Mouse (Mus musculus): ENCODE data around the gene Tagln2.
A peak's percentile ranks its signal among the peaks of the same experiment; 100 is the strongest.

Tagln2 gene

GRCm38 (mm10) chr1:172503111-172503997 is 3.5 kb downstream of the Tagln2 start:
- no peak for DNase-seq (ENCODE audit: low read depth, low spot score)

DNA sequence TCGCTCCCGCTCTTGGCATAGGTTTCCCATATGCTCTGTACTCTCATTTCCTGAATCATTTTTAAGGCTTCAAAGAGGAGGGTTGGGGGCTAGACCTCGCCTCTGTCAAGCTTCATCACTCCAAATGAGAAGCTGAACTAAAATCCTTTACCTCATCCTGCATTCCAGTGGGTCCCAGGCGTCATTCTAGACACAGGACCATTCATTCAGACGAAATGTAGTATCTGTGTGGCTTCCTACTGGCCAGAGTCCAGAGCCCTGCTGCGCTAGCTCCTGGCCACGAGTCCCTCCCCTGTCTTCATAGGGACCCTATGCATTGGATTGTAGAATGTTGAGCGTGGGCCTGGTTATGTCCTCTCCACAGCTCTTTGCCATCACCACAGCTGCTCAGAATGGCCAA is 4.9 kb downstream of the Tagln2 start:
- no peak for DNase-seq (ENCODE audit: low read depth, low spot score)

DNA sequence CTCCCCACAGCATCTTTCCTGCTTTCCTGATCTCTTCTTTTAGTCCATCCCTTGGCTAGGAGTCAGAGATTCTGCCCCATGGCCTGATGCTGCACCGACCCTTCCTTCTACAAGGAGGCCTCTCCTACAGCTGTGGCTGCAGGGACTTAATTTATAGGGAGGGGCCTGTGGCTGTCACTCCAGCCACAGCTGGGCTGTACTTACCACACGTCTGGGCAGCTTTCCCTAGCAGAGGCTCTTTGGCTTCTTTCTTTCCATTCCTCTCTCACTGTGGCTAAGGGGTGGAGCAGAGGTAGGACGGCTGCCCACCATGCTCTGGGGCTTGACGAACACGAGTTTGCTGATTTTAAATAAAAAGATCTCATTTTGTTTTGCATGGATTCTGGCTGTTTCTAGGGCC is 7.2 kb downstream of the Tagln2 start:
- DNase-seq (ENCODE audit: low read depth, low spot score), result no peak

DNA sequence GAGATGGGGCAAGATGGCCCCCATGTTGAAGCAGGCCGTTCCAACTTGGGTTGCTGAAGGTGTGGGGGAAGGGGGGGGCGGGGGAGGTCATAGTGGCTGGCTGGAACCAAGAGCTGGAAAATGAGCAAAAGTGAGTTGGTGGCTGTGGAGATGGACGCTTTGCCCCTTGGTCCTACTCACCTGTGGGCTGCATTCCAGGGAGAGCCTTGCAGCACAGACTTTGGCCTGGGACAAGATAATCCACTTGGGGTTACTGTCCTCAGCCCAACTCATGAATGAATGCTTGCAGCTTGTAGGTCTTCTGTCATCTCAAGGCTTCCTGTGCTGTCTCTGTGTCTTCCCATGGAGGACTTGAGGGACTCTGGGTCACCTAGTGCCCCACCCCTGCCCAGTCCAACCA is 7.9 kb downstream of the Tagln2 start:
- no peak for DNase-seq (ENCODE audit: low read depth, low spot score)

GRCm38 (mm10) chr1:172508172-172508571 is 8.3 kb downstream of the Tagln2 start:
- DNase-seq (ENCODE audit: low read depth, low spot score), result no peak

GRCm38 (mm10) chr1:172509235-172509634 is 9.4 kb downstream of the Tagln2 start:
- no peak for DNase-seq (ENCODE audit: low read depth, low spot score)

DNA sequence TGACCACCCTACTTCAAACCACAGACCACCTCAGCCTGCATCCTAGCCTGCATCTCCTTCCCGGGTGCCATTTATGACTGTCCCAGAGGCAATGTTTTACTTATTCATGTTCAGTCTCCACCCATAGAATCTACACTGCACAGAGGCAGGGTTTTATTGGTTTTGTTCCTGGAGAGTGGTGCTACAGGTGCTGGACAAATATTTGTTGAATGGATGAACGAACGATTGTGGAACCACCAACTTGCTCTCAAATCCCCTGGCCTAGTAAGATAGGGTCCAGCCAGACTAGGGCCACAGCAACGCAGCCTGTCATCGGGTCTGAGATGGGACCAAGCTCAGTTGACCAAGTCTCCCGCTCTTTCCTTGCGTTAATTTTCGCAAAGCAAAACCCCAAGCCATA is 10.1 kb downstream of the Tagln2 start:
- DNase-seq (ENCODE audit: low read depth, low spot score), result no peak

- DNase-seq (ENCODE audit: low read depth, low spot score), result no peak
Observed at GRCm38 (mm10) chr1:172510421-172510972, 10.7 kb downstream of the Tagln2 start.

DNA sequence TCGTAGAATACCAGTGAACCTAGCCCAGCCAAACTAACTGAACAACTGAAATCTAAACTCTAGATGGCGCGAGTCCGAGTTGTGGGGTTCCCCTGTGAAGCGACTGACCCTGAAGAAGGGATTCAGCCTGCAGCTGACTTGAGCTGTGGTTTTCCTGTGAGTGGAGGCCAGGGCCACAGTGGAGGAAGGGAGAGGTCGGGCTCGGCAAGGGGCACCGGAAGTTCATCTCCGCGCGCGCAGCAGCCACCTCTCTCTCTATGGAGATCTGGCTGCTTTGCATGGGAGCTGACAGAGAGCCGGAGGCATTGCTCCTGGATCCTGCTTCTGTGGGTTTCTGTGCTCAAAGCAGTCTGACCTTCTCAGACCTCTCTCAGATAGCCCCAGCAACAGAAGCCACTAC is 13.1 kb downstream of the Tagln2 start:
- no peak for DNase-seq (ENCODE audit: low read depth, low spot score)

DNA sequence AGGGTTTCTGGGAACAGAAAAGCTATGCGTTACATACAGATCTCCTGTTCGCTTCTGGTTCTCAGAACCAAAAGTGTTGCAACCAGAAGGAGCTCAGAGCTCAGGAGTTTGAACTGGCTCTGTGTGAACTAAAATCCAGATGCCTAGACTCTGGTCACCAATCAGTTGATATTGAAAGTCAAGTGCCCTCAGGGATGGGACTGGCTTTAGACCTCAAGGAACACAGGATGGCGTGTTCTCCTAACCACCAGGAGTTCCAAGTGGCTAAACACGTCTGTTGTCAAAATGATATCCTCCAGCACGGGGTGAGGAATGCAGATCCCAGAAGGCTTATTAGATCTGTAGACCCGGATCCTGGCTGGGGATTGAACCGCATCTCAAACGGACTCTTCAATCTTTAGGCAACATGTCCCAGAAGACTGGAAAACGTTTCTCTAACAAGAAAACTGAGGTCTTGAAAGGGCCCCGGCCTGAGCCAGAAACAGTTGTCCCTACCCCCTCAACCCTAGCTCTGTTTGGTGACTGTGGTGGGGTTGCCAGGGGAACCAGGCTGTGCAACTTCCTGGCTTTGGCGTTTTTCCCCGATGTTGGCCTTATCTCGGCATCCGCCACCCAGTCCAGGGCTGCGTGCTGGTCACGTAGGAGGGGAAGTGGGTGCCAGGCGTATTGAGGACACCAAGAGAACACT is 13.8 kb downstream of the Tagln2 start:
- no peak for DNase-seq (ENCODE audit: low read depth, low spot score)

DNA sequence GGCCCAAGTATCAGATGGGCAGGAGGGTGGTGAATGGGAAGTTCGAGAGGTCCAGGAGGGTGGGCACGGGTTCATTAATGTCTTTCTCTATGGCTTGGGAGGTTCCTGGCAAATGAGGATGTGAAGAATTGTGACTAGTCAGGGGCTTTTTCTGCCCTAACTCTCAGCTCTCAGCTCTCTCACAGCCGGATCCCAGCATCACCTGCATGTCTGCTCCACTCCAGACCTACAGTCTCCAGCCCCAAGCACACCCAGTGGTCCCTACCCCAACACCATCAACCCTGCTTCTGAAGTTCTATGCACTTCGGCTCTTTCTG is 14.3 kb downstream of the Tagln2 start:
- DNase-seq (ENCODE audit: low read depth, low spot score), result no peak

DNA sequence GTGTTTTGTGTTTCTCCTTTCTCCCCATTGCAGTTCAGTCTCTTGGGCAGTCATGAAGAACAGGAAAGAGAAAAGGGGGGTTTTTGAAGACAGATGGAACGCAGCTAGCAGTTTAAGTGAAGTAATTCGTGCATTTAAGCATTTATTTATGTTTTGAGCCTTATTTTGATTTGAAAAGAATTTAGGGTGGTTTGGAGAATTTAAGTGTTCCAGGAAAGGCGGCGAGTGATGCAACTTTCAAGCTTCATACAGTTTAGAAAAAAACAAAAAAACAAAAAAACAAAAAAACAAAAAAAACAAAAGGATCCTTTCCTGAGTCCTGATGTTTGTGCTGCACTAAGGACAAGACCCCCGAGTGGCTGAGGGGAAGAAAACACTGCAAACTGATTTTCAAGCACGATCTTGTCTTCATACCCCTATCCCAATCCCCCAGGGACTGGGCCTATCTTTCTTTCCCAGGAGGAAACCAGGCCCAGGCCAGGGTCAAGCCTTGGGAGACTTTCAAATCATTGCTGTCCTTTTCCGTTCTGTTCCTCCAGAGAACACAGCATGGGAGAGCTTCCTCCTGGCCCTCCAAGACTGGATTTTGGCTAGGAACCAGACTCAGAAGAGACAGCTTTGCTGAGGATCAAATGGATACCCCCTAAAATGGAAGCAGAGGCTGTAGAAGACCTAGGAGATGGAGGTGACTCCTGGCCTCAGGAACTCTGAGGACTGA is 14.9 kb downstream of the Tagln2 start:
- DNase-seq (ENCODE audit: low read depth, low spot score), result no peak

GRCm38 (mm10) chr1:172515396-172515795 is 15.5 kb downstream of the Tagln2 start:
- no peak for DNase-seq (ENCODE audit: low read depth, low spot score)

- no peak for DNase-seq (ENCODE audit: low read depth, low spot score)
Observed at GRCm38 (mm10) chr1:172518013-172518412, 18.2 kb downstream of the Tagln2 start.

DNA sequence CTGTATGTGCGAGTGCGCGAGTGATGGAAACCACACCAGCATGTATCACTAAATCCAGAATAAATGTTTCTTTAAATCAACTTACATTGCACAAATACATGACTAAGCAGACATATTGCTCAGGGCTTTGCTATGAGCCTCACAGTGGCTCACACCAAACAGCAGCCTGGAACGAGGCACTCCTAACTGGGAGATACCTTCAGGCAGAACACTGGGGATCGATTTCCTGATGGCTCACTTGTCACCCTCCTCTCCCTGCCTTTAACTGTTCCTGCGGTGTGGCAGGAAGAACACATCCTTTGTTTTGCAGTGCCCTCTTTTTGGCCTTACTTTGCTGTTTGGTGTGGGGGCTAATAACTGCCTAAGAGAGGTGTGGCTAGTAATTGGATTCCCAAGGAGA is 19.8 kb downstream of the Tagln2 start:
- no peak for DNase-seq (ENCODE audit: low read depth, low spot score)

DNA sequence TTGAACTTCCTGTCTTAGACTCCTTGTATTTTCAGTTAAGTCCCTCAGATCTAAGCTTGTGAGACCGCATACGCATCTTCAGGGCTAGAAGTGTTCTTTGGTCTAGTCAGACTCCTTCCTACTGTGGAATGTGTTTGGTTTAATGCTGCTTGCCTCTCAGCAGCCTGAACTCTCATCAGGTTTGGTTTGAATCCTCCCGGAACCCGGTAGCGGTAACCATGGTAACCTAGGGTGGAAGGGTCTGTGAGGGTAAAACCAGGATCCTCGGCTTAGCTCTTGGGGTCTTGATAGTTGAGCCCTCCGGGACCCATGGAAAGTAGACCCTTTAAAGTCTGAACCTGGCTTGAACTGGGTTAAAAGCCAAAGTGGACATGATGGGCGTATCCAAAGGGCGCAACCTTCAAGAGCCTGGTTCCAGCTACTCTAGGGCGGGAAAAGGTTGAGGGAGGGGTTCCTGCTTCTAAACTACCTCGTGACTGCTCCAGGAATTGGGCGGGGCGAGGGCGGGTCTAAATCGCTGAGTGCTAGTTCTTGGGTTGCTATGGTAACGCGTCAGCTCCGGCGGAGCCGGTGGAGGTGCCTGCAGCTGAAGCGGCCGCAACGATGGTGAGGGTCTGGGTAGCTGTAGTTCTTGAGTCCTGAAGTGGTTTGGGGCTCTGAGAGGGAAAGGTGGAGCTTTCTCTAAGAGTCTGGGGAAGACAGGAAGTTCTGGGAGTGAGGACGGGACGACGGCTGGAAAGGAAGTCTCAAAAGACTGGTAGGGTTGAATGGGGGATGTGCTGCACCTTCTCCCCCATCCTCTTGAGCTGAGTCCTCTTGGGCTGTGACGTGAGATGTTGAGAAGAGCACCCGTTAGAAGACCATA is 21.0 kb downstream of the Tagln2 start, which contains the start of gene Cfap45:
Gene Cfap45, plus strand, starts transcription at position 226 of the 865 bp plus-strand sequence.
- peak; percentile 95 for DNase-seq (ENCODE audit: low read depth, low spot score)

GRCm38 (mm10) chr1:172522524-172522923 is 22.7 kb downstream of the Tagln2 start:
- DNase-seq (ENCODE audit: low read depth, low spot score), result no peak

DNA sequence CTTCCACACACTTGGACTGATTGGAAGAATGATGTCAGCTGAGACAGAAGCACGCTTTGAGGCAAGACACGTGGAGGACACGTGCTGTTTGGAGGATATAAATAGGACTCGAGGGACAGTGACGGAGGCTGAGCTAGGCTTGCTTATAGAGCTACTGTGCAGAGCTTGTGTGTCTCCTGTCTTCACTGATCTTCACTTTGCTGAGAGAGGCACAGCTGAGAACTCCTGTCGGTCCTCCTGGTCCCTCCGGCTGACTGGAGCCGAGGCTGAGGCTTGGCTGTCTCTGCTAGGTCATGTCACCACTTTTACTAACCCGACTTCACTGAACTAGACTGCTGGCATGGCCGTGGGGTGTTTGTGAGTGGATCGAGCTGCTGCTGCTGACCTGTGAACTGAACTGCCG is 23.9 kb downstream of the Tagln2 start:
- no peak for DNase-seq (ENCODE audit: low read depth, low spot score)

DNA sequence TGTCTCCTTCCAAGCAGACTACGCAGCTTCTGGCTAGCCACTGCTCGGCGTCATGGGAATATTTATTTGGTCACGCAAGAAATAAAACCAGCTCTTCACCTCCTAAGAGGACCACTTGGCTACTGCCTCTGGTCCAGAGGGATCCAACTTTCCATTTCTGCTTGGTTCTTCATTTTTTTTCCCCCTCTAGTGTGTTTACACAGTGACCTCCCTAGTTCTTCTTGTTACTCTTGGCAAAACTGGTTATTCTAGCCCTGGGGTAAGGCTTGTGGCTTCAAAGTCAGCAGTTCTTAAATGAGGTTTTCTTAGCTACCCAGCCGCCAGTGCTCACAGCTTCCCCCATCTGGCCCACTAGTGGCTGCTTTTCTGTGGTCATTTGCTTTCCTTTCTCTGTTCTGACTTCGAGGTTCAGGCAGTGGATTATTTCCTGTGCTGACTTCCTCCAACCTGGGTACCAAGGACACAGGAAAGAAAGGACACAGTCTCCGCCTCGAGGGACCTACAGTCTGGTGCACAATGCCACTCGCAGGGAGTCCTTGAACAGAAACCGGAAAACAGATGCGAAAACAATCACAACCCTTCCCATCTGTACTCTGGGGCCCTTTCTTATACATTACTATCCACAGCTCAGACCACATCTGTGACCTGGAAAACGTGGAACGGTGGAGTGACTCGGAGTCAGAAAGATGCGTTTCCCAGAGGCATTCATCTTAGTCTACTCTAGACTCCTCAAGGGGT is 25.3 kb downstream of the Tagln2 start:
- DNase-seq (ENCODE audit: low read depth, low spot score), result no peak

GRCm38 (mm10) chr1:172525971-172526370 is 26.1 kb downstream of the Tagln2 start:
- DNase-seq (ENCODE audit: low read depth, low spot score), result no peak
